Mouse (Mus musculus) layer of hippocampus, adult 2 months (tissue): ENCODE data around the gene Numa1. TPM values are rescaled to one million over a fixed set of nuclear protein-coding genes. Genes with fewer than 3 reads are reported as not detected.
"Not testable (repeated sequence)": the region's sequence is repeated elsewhere in the genome, so short reads cannot be mapped to it uniquely, and the experiment has no call there.

Experiments
- DNase-seq, 2 experiments: peaks; one replicate each; pipeline ENCODE4 v3.0.0; 2022; ENCODE audit warnings: low spot score in 2 of 2
- H3K27ac ChIP-seq: fragments of 200-600 bp; 2 replicates; pipeline ENCODE4 v1.8.1; 2022
- H3K4me3 ChIP-seq: fragments of 200-600 bp; 2 replicates; pipeline ENCODE4 v1.8.1; 2022; ENCODE audit warnings: mild to moderate bottlenecking
- CTCF ChIP-seq: fragments of 200-600 bp; conservative IDR thresholded peaks from 2 replicates; pipeline ENCODE4 v1.8.1; 2022; ENCODE audit warnings: antibody characterized with exemption, mild to moderate bottlenecking, moderate library complexity
- total RNA-seq, 2 experiments: library from RNA; stranded (reverse); gene quantifications; 2 replicates each; pipeline ENCODE4 v1.2.3; 2021

The Numa1 gene
- total RNA-seq, 2 experiments from 2014 or later = 114 to 118 TPM

DNA sequence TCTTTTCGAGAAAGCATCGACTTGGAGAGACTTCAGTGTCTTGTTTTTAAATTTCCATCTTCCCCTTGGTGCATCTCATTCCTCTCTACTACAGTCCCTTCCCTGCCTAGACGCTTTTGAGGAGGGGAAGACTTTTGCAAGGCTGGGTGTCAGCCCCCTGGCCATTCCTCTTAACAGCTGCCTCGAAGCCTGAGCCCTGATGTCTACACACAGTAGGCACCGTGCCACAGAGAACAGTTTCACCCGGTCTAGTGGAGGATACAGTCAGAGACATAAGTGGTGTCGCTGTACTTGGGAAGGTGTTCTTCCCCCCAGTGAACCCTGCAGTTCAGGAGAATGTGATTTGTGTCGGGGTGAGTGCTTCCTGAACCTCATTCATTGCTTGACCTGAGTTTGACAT, 27.2 kb upstream of the Numa1 start:
- no peak for DNase-seq
- peak overlapping the region; percentile 60 for H3K4me3 ChIP-seq
- TF ChIP-seq CTCF = no peak
- peak overlapping the region; percentile 100 for H3K27ac ChIP-seq

DNA sequence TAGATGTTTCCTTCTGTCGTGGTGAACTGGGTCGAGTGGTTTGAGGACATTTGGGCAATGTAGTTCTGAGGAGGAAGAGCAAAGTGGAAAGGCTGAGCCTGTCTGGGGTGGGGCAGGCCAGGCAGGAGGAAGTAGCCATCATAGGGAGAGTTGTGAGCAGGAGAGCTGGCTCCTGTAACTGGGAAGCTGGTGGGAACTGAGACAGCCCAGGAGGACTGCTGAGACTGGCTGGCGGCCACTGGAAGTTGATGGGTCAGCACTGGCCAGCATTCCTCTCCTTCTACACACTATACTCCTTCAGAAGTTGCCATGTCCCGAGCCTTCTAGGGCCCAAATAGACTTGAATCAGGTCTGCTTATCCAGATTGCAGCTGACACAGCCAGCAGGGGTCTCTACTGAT, 25.5 kb upstream of the Numa1 start:
- no peak for TF ChIP-seq CTCF
- no peak overlapping the region for H3K4me3 ChIP-seq
- peak overlapping the region; percentile 100 for H3K27ac ChIP-seq
- DNase-seq = no peak

DNA sequence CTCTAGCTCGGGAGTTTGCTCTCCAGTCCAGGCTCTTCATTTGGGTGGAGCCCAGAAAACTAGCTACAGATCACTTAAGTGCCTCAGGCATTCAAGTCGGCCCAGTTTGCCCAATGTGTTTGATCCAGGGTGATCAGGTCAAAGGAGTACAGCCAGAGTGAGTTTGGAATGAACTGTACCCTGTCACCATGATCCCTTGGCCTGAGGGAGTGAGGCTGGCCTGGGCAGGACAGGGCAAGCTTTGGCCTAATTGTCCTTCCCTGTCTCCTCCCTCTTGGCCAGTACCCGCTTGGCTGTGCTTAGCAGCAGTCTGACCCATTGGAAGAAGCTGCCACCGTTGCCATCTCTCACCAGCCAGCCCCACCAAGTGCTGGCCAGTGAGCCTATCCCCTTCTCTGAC, 23.8 kb upstream of the Numa1 start:
- DNase-seq = no peak
- Histone ChIP-seq H3K4me3 (no peak overlapping the region), H3K27ac (peak overlapping the region; percentile 100; the same call in 1 of the 2 replicates)
- TF ChIP-seq CTCF = no peak

DNA sequence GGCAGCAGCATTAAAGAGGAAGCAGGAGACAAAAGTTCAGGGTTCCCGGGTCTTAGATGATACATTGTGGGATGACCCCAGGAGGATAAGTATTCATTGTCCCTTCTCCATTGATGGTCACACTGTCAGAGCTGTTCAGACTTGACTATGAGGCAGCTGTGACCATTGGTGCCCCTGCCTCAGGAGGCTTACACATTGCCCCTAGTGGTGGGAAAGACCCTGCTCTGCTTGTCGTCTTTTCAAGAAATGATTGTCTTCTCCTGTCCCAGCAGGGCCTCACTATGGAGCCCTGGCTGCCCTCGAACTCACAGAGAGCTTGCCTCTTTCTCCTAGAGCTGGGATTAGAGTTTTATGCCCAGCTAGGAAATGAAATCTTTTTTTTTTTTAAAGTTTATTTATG, 21.9 kb upstream of the Numa1 start:
- DNase-seq = no peak
- TF ChIP-seq CTCF = peak; percentile 58

DNA sequence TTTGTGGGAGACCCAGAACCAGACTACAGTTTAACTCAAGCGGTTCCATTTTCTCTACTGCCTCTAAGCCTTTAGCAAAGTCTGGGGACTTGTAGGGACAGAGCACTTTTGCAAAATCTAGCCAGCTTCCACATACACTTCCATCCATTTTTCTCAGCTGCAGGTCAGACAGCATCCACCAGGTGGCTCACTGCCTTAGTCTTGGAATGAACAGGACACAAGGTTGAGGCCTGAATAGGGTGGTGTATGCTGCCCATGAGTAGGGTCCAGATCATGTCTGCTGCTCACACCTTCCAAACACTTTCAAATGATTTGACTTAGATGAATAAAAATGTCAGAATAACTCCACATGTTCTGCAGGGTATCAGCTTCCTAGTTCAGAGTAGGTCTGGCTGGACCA, 15.8 kb upstream of the Numa1 start:
- H3K4me3 ChIP-seq = no peak overlapping the region
- TF ChIP-seq CTCF = peak; percentile 89
- H3K27ac ChIP-seq = no peak overlapping the region
- DNase-seq = peak; percentile 47 to 56

More for the DNA sequence above, 21.9 kb upstream of the Numa1 start:
- Histone ChIP-seq H3K4me3 (no peak overlapping the region), H3K27ac (no peak overlapping the region)

DNA sequence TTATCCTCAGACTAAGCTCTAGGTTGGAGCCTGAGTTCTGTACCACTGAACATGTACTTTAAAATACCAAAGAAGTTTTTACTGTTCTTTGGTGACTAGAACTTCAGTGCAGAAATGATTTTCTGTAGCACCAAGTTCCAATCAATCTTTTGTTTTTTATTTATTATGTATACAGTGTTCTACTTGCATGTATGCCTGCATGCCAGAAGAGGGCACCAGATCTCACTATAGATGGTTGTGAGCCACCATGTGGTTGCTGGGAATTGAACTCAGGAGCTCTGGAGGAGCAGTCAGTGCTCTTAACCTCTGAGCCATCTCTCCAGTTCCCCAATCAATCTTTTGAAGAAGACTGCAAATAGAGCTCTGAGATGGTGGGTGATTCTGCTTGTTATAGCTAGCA, 8.0 kb upstream of the Numa1 start:
- H3K27ac ChIP-seq, DNase-seq, H3K4me3 ChIP-seq: not testable (repeated sequence)
- TF ChIP-seq CTCF = peak; percentile 58

DNA sequence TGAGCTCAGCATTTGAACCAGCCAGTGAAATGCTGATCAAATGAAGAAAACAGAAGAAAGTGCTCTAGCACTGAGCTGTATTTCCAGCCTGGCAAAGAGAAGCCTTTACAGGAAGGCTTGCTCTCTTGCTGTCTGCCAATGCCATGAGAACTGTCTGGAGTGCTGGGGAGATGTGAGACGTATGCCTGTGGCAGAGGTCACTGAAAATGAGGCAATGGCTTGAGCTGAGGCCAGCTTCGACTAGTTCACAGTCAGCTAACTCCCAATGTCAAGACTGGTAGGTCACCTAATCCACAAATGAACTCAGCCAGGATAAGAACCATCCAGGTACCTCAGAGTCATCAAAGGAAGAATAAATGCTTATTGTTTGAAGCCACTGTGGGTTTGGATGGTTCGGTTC, 5.8 kb upstream of the Numa1 start:
- DNase-seq = no peak
- Histone ChIP-seq H3K27ac (no peak overlapping the region), H3K4me3 (no peak overlapping the region)
- TF ChIP-seq CTCF = no peak

DNA sequence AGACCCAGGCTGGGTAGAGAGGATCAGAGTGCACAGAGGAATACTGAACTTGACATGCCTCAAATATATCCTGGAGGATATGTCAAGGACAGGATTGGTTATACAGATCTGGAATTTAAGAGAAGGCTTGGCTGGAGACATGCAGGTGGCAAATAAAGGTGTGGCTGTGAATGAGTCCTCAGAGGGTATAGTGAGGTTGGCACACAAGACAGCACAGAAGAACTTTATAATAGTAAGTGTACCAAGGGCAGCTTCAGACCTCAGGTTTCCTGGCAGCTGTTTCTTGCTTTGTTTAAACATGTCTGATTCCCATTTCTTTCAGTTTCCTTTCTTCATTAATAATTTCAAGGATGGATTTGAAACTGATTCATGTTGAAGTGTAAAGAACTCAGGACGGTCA, 1.4 kb upstream of the Numa1 start:
- H3K27ac ChIP-seq = no peak overlapping the region
- H3K4me3 ChIP-seq = no peak overlapping the region
- TF ChIP-seq CTCF = no peak
- no peak for DNase-seq

DNA sequence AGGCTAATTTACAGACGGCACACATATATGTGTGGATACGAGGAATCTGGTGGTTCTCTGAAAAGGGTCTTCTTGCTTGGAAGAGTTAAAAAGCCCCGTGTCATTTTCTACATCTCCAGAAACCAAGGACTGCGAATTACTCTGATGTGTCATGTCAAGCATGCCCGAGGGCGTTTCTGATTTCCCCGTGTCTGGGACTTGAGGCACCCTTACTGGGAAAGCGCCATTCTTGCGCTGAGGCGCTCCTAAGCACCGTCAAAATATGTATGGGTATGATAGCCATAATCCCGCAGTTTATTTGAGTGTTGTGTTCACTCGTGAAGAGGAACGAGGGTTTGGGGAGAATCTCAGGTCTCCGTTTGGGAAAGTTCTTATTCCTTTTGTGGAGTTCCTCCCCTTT, 611 bp upstream of the Numa1 start:
- Histone ChIP-seq H3K4me3 (peak overlapping the region; percentile 90), H3K27ac (peak overlapping the region; percentile 58)
- no peak for DNase-seq
- TF ChIP-seq CTCF = no peak

DNA sequence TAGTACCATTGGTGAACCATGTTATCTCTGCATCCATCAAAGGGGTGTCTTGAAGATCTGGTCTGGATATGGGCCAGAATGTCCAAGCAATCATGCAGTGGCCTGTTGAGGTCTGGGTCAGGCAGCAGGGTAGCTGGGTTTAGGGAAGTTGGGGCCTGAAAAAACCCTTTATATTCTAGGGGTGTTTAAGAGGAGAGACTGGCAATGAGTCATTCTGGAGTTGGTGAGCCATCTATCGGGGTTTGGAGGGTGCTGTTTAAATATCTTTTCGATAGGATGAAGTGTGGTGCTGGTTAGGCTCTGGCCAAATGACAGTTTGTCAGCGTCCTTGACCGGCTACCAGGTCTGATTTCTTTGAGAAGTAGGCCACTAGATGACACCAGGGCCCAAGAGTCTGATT, 2.0 kb downstream of the Numa1 start:
- Histone ChIP-seq H3K27ac (no peak overlapping the region), H3K4me3 (no peak overlapping the region)
- DNase-seq = no peak
- TF ChIP-seq CTCF = no peak

DNA sequence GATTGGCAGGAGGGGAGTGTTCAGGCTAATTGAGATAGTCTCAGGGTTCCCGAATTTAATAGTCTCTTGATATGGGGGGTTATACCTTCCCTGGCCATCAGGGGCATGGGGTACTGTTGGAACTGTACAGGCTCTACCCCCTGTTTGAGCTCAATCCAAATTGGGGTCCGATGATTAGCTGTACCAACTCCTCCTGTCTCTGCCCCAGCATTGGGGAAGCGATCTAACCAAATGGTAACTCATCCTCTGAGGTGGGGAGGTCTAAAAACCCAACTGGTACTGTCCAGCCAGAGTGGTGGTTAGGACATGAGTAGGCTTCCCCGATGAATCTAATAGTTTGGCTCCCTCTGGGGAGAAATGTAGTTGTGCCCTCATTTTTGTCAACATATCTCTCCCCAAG, 3.1 kb downstream of the Numa1 start:
- DNase-seq = no peak
- no peak overlapping the region for H3K4me3 ChIP-seq
- TF ChIP-seq CTCF = peak; percentile 25
- H3K27ac ChIP-seq = peak overlapping the region; percentile 37

DNA sequence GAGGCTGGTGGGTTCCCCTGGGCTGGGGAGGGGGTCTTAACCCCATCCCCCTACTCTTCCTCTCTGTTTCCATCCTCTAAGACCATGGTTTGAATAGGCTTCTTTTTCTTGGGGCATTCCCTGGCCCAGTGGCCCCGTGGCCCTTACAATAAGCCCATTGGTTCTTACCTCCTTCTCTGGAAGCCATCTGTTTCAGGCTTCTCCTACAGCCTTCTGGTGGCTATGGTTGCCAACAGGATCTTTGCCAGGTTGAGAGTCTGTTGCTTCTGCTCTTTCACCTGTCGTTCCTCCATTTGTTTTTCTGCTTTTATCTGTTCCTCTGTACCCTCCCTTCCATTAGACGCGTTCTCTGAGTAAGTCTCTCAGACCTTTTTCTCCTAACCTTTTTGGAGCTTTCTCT, 3.7 kb downstream of the Numa1 start:
- peak overlapping the region; percentile 37 for H3K27ac ChIP-seq
- peak; percentile 34 to 54 for DNase-seq
- no peak overlapping the region for H3K4me3 ChIP-seq
- TF ChIP-seq CTCF = no peak

DNA sequence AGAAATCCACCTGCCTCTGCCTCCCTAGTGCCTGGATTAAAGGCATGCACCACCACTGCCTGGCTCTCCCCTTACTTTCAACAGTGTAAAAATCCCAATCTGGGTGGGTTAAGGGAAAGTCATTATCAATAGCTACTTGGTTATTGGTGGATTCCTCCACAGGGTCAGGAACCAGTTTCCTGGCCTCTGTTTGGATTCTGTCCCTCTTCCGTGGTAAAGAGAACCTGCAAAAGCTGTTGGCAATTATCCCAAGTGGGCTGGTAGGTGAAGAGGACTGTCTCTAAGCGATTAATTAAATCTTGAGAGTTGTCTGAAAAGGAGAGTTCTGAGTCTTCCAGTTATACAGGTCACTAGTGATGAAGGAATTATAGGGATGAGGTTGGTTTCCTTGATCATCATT, 4.4 kb downstream of the Numa1 start:
- TF ChIP-seq CTCF = no peak

DNA sequence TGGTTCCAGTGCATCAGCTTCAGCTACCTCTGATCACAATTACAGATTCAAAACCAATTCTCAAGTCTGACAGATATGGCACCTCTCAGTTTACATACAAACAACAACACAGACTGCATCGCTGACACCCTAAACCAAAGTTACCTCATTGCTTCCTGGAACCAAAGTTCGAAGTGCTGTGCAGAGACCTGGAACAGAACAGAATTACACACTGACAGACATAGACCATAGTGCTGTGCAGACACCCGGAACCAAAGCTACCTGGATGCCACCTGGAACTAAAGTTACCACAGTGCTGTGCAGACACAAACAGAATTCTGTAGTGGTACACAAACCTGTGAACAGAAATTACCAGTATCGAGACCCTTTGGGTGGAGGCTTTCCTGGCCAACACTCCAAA, 5.8 kb downstream of the Numa1 start:
- no peak overlapping the region for H3K27ac ChIP-seq
- no peak for TF ChIP-seq CTCF
- DNase-seq = no peak
- H3K4me3 ChIP-seq = no peak overlapping the region

More for the DNA sequence above, 4.4 kb downstream of the Numa1 start:
- Histone ChIP-seq H3K4me3 (no peak overlapping the region), H3K27ac (peak overlapping the region; percentile 39; the same call in 1 of the 2 replicates)
- DNase-seq = no peak

DNA sequence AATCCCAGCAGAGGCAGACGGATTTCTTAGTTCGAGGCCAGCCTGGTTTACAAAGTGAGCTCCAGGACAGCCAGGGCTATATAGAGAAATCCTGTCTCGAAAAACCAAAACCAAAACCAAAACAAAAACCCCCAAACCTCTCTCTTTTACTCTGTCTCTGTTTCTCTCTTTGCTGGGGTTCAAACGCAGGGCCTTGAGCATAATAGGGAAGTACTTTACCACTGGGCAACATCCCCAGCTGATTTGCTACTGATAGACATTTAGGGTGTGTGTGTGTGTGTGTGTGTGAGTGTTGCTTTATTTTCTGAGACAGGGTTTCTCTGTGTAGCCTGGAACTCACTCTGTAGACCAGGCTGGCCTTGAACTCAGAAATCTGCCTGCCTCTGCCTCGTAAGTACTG, 15.1 kb downstream of the Numa1 start:
- not testable (repeated sequence) for DNase-seq, H3K4me3 ChIP-seq, H3K27ac ChIP-seq
